Mouse (Mus musculus) liver, embryonic 14.5 days (tissue): ENCODE results near the gene March1.

Source experiments
- CTCF ChIP-seq: IDR thresholded peaks from 2 replicates; pipeline ENCODE4 v1.5.1; 2016; ENCODE audit warnings: antibody characterized with exemption, low read depth, control low read depth
- EP300 ChIP-seq: IDR thresholded peaks from 2 replicates; pipeline ENCODE4 v1.6.1; 2016; ENCODE audit warnings: antibody characterized with exemption, low read depth

- TF ChIP-seq CTCF: no peak
- TF ChIP-seq EP300: no peak
These were observed 364.3 kb downstream of the March1 start for GRCm38 (mm10) chr8:65982039-65982438.
